Mouse (Mus musculus) NIH3T3 (cell line): ENCODE results near the gene Akna.

ENCODE experiments used
- DNase-seq: peaks from one replicate; pipeline ENCODE4 v3.0.0-alpha.2; 2012; ENCODE audit warnings: low read depth

The Akna gene

GRCm38 (mm10) chr4:63409908-63410582 is 6.9 kb upstream of the Akna start:
- DNase-seq, result peak; percentile 78

- peak; percentile 73 for DNase-seq
Measured at GRCm38 (mm10) chr4:63409317-63409907, 6.3 kb upstream of the Akna start.

GRCm38 (mm10) chr4:63408649-63409048 is 5.5 kb upstream of the Akna start:
- peak; percentile 83 for DNase-seq

GRCm38 (mm10) chr4:63408247-63408646 is 5.1 kb upstream of the Akna start:
- peak; percentile 63 for DNase-seq

GRCm38 (mm10) chr4:63405683-63406082 is 2.5 kb upstream of the Akna start:
- no peak for DNase-seq

- peak; percentile 40 for DNase-seq
Measured at GRCm38 (mm10) chr4:63405051-63405450, 1.9 kb upstream of the Akna start.

- no peak for DNase-seq
Measured at GRCm38 (mm10) chr4:63404205-63404604, 1.1 kb upstream of the Akna start.

GRCm38 (mm10) chr4:63402558-63402957 is 596 bp downstream of the Akna start:
- DNase-seq, result no peak

GRCm38 (mm10) chr4:63402056-63402455 is 1.1 kb downstream of the Akna start:
- no peak for DNase-seq

GRCm38 (mm10) chr4:63401620-63402019 is 1.5 kb downstream of the Akna start:
- DNase-seq, result no peak

- DNase-seq, result peak; percentile 34
Measured at GRCm38 (mm10) chr4:63400541-63401306, 2.4 kb downstream of the Akna start.

- DNase-seq, result peak; percentile 56
Measured at GRCm38 (mm10) chr4:63399691-63400270, 3.4 kb downstream of the Akna start.

GRCm38 (mm10) chr4:63398854-63399609 is 4.1 kb downstream of the Akna start:
- DNase-seq, result no peak

- DNase-seq, result no peak
Measured at GRCm38 (mm10) chr4:63397981-63398537, 5.1 kb downstream of the Akna start.

GRCm38 (mm10) chr4:63391322-63391721 is 11.8 kb downstream of the Akna start:
- DNase-seq, result no peak

- no peak for DNase-seq
Measured at GRCm38 (mm10) chr4:63389887-63390528, 13.1 kb downstream of the Akna start.

GRCm38 (mm10) chr4:63389121-63389886 is 13.8 kb downstream of the Akna start:
- DNase-seq, result no peak

- no peak for DNase-seq
Measured at GRCm38 (mm10) chr4:63388029-63388428, 15.1 kb downstream of the Akna start.

- DNase-seq, result no peak
Measured at GRCm38 (mm10) chr4:63385784-63386183, 17.4 kb downstream of the Akna start.

GRCm38 (mm10) chr4:63385253-63385652 is 17.9 kb downstream of the Akna start:
- DNase-seq, result no peak
